Mouse (Mus musculus) bone marrow, adult 2 months (tissue): ENCODE data around the gene Nfil3.

Experiments
- CTCF ChIP-seq: fragments of 200-500 bp; IDR thresholded peaks from 2 replicates; pipeline ENCODE4 v1.5.1; 2011; ENCODE audit warnings: low read length, control low read depth; ENCODE audit not compliant: control insufficient read depth, insufficient read depth
- POLR2A ChIP-seq: fragments of 200-500 bp; IDR thresholded peaks from 2 replicates; pipeline ENCODE4 v1.6.1; 2011; ENCODE audit warnings: low read depth, mild to moderate bottlenecking, control low read depth, low read length, borderline replicate concordance; ENCODE audit not compliant: control insufficient read depth

DNA sequence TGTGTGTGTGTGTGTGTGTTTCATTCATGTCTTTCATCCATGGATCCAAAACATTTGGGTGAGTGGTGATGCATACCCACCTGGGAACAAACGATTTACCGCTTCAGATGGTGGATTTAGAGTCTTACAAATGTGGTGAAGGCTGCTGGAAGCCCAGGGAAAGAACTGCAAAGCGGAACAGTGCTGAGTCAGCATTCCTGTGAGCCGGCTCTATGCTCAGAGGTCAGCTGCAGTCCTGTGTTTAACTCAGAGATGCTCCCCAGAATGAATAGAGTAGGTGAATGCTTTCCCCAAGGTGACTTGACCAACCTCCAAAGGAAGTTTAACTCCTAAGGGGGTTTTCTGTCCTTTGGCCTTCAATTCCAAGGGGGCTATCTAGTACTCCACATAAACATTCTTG is 33.3 kb downstream of the Nfil3 start:
- TF ChIP-seq POLR2A (no peak), CTCF (no peak)
